Mouse (Mus musculus) left cerebral cortex, adult 2 months (tissue): ENCODE data around the gene Stard8. TPM values are rescaled to one million over a fixed set of nuclear protein-coding genes. Genes with fewer than 3 reads are reported as not detected.
"Not testable (repeated sequence)": the region's sequence is repeated elsewhere in the genome, so short reads cannot be mapped to it uniquely, and the experiment has no call there.

Source experiments
- DNase-seq, 2 experiments: peaks; one replicate each; pipeline ENCODE4 v3.0.0; 2021 to 2022; ENCODE audit warnings: low spot score in 2 of 2, mixed read lengths in 1 of 2; ENCODE audit errors: extremely low spot score in 1 of 2
- H3K27ac ChIP-seq: fragments of 200-600 bp; 2 replicates; pipeline ENCODE4 v1.8.1; 2022
- H3K4me3 ChIP-seq: fragments of 200-600 bp; 2 replicates; pipeline ENCODE4 v1.8.1; 2022
- CTCF ChIP-seq: fragments of 200-600 bp; IDR thresholded peaks from 2 replicates; pipeline ENCODE4 v1.8.1; 2022; ENCODE audit warnings: antibody characterized with exemption, mild to moderate bottlenecking, moderate library complexity
- intact Hi-C: fragments of 180-260 bp; cut with DNase I; formaldehyde crosslinking; loops from one replicate; pipeline ENCODE4 v1.15.1; 2025
- total RNA-seq, 2 experiments: library from RNA; stranded (reverse); gene quantifications; 2 replicates each; pipeline ENCODE4 v1.2.3; 2021

The Stard8 gene
- total RNA-seq, 2 experiments from 2014 or later: 49.6 to 49.7 TPM

DNA sequence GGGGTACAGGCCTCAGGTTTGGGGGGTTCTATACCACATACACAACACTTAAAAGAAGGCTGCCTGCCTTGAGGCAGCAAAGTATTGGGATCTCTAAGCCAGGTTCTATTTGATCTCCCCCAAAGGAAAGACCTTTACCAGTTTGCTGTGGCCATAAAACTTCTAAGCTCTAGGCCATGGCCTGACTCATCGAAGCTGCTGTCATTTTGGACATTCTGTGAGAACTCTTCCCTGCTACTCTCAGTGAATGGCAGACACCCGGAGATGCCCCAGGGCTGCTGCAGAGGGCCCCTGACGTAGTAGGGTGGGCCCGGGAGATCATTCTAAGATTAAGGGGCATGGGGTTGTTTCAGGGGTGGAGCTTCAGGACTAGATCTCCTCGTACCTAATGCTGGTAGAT, 72.1 kb downstream of the Stard8 start:
- Histone ChIP-seq H3K4me3 (no peak overlapping the region), H3K27ac (no peak overlapping the region)
- intact Hi-C loops: no loop called here
- no peak for DNase-seq
- no peak for TF ChIP-seq CTCF

DNA sequence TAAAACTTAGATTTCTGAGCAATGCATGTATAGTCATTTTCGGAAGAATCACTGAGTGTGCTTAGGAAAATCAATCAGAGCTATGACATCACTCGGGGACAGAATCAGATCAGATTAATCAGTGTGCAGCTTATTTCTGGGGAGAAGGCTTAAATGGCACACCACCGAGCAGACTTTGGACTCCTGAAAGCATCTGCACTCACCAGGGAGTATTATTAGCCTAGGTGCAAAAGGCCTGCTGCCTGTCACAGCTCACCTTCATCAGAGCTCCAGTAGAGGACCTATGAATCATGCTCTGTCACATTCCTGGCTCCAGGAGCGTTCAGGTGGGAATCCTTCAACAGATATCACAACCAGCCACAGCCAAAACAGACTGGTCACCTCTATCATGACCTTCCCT, 73.4 kb downstream of the Stard8 start:
- H3K4me3 ChIP-seq: no peak overlapping the region
- TF ChIP-seq CTCF: no peak
- DNase-seq: no peak
- no peak overlapping the region for H3K27ac ChIP-seq
- intact Hi-C loops: no loop called here

DNA sequence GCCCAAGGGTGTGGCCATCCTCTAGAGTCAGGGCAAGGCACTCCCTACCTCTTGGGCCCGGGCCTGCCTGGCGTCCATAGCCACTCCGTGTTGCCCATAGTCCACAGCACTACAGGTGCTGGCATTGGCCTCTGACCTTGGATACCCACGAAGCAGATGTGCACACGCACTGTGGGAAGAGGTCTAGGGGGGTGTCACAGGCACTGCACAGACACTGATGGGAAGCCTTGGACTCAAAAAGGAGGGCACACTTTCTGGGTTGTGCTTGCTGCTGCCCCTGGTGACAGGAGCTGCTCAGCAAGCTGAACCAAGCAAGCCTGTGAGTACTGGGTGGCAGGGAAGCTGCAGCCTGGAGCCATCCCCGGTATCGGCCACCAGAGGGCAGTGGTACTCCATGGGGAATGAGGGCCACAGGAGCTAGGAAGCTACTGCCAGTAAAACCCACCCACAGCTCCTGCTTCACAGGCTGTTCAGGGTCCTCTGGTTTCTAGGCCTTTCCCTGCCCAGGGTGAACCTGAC, 75.4 kb downstream of the Stard8 start:
- intact Hi-C loops, H3K27ac ChIP-seq, H3K4me3 ChIP-seq, DNase-seq: not testable (repeated sequence)

DNA sequence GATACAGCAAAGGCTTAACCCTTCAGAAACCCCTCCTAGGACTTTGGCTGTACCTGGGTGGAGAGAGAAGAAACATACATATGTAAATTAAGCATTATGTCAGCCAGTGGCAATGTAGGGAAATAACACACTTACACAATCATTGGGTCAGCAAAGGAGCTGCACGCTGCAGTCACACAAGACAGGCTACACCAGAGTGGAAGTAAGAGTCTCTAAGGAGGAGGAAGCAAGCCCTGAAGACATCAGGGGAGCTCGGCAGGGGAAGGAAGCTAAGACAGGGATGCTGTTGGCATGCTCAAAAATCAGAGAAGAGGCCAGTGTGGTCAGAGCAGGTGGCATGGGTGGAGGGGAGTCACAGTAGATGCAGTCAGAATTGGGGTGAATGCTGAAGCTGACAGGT, 89.7 kb downstream of the Stard8 start:
- intact Hi-C loops: no loop called here
- Histone ChIP-seq H3K27ac (no peak overlapping the region), H3K4me3 (no peak overlapping the region)
- no peak for TF ChIP-seq CTCF
- DNase-seq: no peak

DNA sequence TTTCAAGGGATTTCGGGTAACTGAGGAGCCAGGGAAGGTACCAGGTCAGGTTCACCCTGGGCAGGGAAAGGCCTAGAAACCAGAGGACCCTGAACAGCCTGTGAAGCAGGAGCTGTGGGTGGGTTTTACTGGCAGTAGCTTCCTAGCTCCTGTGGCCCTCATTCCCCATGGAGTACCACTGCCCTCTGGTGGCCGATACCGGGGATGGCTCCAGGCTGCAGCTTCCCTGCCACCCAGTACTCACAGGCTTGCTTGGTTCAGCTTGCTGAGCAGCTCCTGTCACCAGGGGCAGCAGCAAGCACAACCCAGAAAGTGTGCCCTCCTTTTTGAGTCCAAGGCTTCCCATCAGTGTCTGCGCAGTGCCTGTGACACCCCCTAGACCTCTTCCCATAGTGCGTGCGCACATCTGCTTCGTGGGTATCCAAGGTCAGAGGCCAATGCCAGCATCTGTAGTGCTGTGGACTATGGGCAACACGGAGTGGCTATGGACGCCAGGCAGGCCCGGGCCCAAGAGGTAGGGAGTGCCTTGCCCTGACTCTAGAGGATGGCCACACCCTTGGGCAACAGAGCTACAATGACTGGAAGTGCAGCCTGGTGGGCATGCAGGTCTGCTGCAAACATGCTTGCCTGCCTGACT, 108.2 kb downstream of the Stard8 start:
- H3K4me3 ChIP-seq, H3K27ac ChIP-seq, DNase-seq, intact Hi-C loops: not testable (repeated sequence)

DNA sequence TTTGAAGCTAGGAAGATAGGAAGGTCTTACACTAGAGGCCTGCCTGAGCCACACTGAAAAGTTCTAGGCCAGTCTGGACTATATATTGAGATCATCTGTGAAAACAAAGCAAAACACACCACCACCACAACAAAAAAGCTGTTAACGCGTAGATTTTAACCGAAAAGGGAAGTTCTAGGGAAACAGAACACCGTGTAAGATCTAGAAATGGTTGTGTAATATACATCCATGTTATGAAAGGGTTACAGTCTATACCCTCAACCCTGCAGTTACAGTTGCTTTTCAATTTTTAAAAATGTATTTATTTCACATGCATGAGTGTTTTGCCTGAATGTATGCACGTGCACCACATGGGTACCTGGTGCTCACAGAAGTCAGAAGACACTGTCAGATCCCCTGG, 116.5 kb downstream of the Stard8 start:
- Histone ChIP-seq H3K4me3 (no peak overlapping the region), H3K27ac (no peak overlapping the region)
- intact Hi-C loops: no loop called here
- no peak for DNase-seq
- no peak for TF ChIP-seq CTCF

Other genes starting within 250 kb of the Stard8 start
- gene Ophn1, start 112.2 kb upstream of the Stard8 start, total RNA-seq: 10 to 100 TPM; 36.9 to 42.1 TPM
- gene Yipf6, start 66.9 kb upstream of the Stard8 start, total RNA-seq: 10 to 100 TPM; 36.0 to 37.2 TPM
- gene Efnb1, start 132.9 kb downstream of the Stard8 start, total RNA-seq: 10 to 100 TPM; 17.3 to 23.2 TPM